Mouse (Mus musculus) liver, embryonic 12.5 days (tissue): ENCODE measurements around the gene Slc44a4. TPM values are rescaled to one million over a fixed set of nuclear protein-coding genes. Genes with fewer than 3 reads are reported as not detected.
A peak's percentile ranks its signal among the peaks of the same experiment; 100 is the strongest.

Source experiments
- ATAC-seq: fragments of 200-750 bp; cut with Nextera tagmentation; 2 replicates; pipeline ENCODE4 v1.8.0; 2017; ENCODE audit warnings: moderate number of reproducible peaks, mild to moderate bottlenecking, moderate library complexity
- H3K27ac ChIP-seq: fragments of 300-500 bp; sonication (generic); 2 replicates; pipeline ENCODE4 v1.5.1; 2016; ENCODE audit warnings: mild to moderate bottlenecking
- H3K27me3 ChIP-seq: fragments of 300-500 bp; sonication (generic); replicated peaks from 2 replicates; pipeline ENCODE4 v1.6.1; 2016; ENCODE audit warnings: mild to moderate bottlenecking, moderate library complexity
- H3K36me3 ChIP-seq: fragments of 300-500 bp; sonication (generic); 2 replicates; pipeline ENCODE4 v1.6.1; 2016; ENCODE audit warnings: mild to moderate bottlenecking, moderate library complexity
- H3K4me1 ChIP-seq: fragments of 300-500 bp; sonication (generic); 2 replicates; pipeline ENCODE4 v1.6.1; 2016
- H3K4me2 ChIP-seq: fragments of 300-500 bp; sonication (generic); 2 replicates; pipeline ENCODE4 v1.6.1; 2016; ENCODE audit warnings: mild to moderate bottlenecking, moderate library complexity
- H3K4me3 ChIP-seq: fragments of 300-500 bp; sonication (generic); 2 replicates; pipeline ENCODE4 v1.5.1; 2016; ENCODE audit warnings: mild to moderate bottlenecking, moderate library complexity
- H3K9ac ChIP-seq: fragments of 300-500 bp; sonication (generic); 2 replicates; pipeline ENCODE4 v1.6.1; 2016; ENCODE audit warnings: mild to moderate bottlenecking, moderate library complexity
- H3K9me3 ChIP-seq: fragments of 300-500 bp; sonication (generic); replicated peaks from 2 replicates; pipeline ENCODE4 v1.6.1; 2016; ENCODE audit warnings: mild to moderate bottlenecking, moderate library complexity
- WGBS: fragments of 180-500 bp; shearing (Covaris S2); methylation state at CpG from one replicate; pipeline ENCODE4 v1.1.7; 2016; ENCODE audit not compliant: insufficient replicate concordance; 5-methylcytosine and 5-hydroxymethylcytosine counted together
- polyA plus RNA-seq: library from polyadenylated mRNA; unstranded; fragments of >200 nt; fragmentation: Nextera tagmentation; extraction: Ambion mirVana; gene quantifications from 2 replicates; pipeline ENCODE4 v1.2.1, GENCODE M21; 2016

Gene Slc44a4
- polyA plus RNA-seq: 0.75 and 0.79 TPM in 2 replicates

DNA sequence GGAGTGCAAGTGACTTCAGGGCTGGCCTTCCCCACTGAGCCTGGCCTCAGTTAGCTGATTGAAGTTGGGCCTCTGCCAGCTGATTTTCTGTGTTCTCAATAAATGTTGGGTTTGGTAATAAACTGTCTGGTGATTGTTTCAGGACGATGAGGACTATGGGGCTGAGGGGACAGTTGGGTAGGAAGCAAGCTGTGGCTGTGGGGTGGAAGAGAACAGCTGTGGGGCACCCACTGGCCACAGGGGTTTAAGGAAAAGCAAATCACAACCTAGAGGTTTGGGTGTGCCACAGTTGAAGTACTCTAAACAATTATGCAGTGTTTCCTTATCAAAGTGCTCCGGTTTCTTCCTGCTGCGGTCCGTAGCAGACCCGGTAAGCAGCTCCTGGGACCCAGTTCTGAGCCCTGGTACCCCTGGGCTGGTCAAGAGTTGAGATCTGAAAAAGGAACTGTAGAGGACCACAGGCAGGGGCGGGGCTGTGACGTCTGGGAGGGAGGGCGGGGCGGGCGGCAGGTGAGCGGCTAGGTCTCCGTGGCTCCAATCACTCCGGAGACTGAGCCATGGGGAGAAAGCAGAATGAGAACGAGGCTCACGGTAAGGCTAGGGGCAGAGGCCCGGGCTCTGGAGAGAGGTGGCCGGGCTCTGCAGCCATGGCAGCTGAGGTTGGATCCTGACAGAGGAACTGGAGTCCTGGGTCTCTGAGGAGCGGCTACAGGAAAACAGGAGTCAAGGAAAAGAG lies at the start of gene Slc44a4:
Gene Slc44a4, plus strand, starts transcription at position 537 of the 736 bp plus-strand sequence.
- ATAC-seq: no peak
- WGBS: 50% methylated on average over 18 of the region's 18 CpGs

DNA sequence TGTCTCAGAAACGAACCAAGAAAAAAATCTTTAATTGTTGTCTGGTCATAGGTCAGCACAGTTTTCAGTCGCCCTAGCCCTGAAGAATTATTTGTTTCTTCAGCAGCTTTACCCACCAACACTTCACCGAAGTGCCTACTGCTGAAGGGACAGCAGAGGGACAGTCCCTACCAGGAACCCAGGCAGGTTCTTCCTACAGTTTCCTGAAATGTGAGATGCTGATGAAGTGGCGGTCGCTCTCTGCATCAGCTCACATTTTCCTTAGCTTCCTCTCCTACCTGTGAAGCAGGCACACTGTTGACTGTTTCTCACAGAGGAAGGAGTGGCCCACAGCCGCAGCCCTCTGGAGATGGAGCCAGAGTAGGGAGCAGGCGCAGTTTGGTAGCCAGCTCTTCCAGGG lies 48.3 kb upstream of the Slc44a4 start:
- Histone ChIP-seq H3K36me3 (no peaks in the 10 kb centered on the region), H3K4me2 (no peak overlapping the region), H3K27me3 (peaks cover 23% of the 10 kb centered on the region), H3K4me1 (no peaks in the 10 kb centered on the region; the same call in 1 of the 2 replicates), H3K4me3 (no peak overlapping the region), H3K27ac (no peak overlapping the region), H3K9me3 (no peaks in the 10 kb centered on the region), H3K9ac (no peak overlapping the region)
- WGBS: 48% methylated on average over 7 of the region's 7 CpGs
- ATAC-seq: no peak

More for the DNA sequence above, at the start of gene Slc44a4:
- no peak within 1 kb of the TSS for H3K4me3 ChIP-seq
- peaks cover 36% of the 10 kb centered on the region for H3K4me1 ChIP-seq
- H3K36me3 ChIP-seq: peaks cover 49% of the 10 kb centered on the region
- H3K4me2 ChIP-seq: peak within 1 kb of the TSS; percentile 39; the same call in 1 of the 2 replicates
- H3K27ac ChIP-seq: no peak within 1 kb of the TSS
- no peaks in the 10 kb centered on the region for H3K9me3 ChIP-seq
- H3K9ac ChIP-seq: no peak within 1 kb of the TSS
- no peaks in the 10 kb centered on the region for H3K27me3 ChIP-seq

DNA sequence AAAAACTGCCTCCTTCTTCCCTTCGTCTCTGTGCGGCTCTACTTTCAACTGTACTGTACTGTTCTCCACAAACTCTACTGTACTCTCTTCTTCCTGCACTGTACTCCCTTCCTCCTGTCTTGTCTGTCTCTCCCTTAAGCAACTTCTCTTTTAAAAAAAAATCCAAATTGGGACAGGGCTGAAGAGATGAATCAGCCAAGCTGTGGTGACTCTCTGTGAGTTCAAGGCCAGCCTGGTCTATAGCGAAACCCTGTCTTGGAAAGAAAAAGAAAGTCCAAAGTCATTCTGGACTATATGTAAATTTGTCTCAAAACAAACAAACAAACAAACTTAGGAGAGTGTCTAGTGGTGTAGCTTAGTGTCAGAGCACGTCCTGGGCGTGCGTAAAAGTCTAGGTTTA lies 39.9 kb upstream of the Slc44a4 start:
- no peak overlapping the region for H3K27ac ChIP-seq
- 0 out of 2 replicates have a peak, but pooled peaks cover 2% of the 10 kb centered on the region for H3K36me3 ChIP-seq
- H3K4me3 ChIP-seq: no peak overlapping the region
- 76% methylated on average over 6 of the region's 6 CpGs for WGBS
- no peak overlapping the region for H3K9ac ChIP-seq
- H3K27me3 ChIP-seq: peaks cover 23% of the 10 kb centered on the region
- 0 out of 2 replicates have a peak, but pooled peaks cover under 1% of the 10 kb centered on the region for H3K4me1 ChIP-seq
- H3K4me2 ChIP-seq: no peak overlapping the region
- ATAC-seq: no peak
- H3K9me3 ChIP-seq: no peaks in the 10 kb centered on the region

GRCm38 (mm10) chr17:34879336-34879879 lies 34.9 kb upstream of the Slc44a4 start, which contains the start of gene Zbtb12:
Gene Zbtb12, plus strand, starts transcription at chr17:34879483.
- 0 out of 2 replicates have a peak, but pooled peaks cover 2% of the 10 kb centered on the region for H3K36me3 ChIP-seq
- no peaks in the 10 kb centered on the region for H3K9me3 ChIP-seq
- 0 out of 2 replicates have a peak within 1 kb of the TSS, but pooled peaks have one; percentile 15 for H3K4me2 ChIP-seq
- no peak within 1 kb of the TSS for H3K27ac ChIP-seq
- no peak for ATAC-seq
- WGBS: 62% methylated on average over 11 of the region's 11 CpGs
- H3K9ac ChIP-seq: no peak within 1 kb of the TSS
- 0 out of 2 replicates have a peak, but pooled peaks cover 4% of the 10 kb centered on the region for H3K27me3 ChIP-seq
- no peak within 1 kb of the TSS for H3K4me3 ChIP-seq
- H3K4me1 ChIP-seq: peaks cover 28% of the 10 kb centered on the region

DNA sequence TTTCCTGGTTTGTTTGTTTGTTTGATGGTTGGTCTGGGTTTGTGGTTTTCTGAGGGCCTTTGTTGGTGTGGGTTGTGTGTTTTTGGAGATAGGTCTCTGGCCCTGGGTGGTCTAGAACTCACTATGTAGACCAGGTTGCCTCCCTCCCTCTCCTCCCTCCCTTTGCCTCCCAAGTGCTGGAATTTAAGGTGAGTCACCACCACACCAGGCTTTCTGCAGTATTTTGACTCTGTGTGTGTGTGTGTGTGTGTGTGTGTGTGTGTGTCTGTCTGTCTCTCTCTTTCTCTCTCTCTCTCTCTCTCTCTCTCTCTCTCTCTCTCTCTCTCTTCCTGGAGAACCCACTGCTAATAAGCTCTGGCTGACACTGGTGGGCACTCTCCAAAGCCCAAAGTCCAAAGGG lies 33.1 kb upstream of the Slc44a4 start:
- no peaks in the 10 kb centered on the region for H3K9me3 ChIP-seq
- peak overlapping the region; percentile 54 for H3K4me2 ChIP-seq
- 0 out of 2 replicates have a peak, but pooled peaks cover 4% of the 10 kb centered on the region for H3K27me3 ChIP-seq
- H3K36me3 ChIP-seq: no peaks in the 10 kb centered on the region
- H3K9ac ChIP-seq: 0 out of 2 replicates have a peak overlapping the region, but pooled peaks have one; percentile 18
- H3K27ac ChIP-seq: 0 out of 2 replicates have a peak overlapping the region, but pooled peaks have one; percentile 53
- ATAC-seq: no peak
- no peak overlapping the region for H3K4me3 ChIP-seq
- peaks cover 45% of the 10 kb centered on the region for H3K4me1 ChIP-seq

- Histone ChIP-seq H3K4me3 (peak within 1 kb of the TSS; percentile 26), H3K9me3 (no peaks in the 10 kb centered on the region), H3K27me3 (0 out of 2 replicates have a peak, but pooled peaks cover 4% of the 10 kb centered on the region), H3K4me1 (peaks cover 51% of the 10 kb centered on the region), H3K27ac (peak within 1 kb of the TSS; percentile 53; the same call in 1 of the 2 replicates), H3K36me3 (no peaks in the 10 kb centered on the region), H3K4me2 (peak within 1 kb of the TSS; percentile 54), H3K9ac (peak within 1 kb of the TSS; percentile 18; the same call in 1 of the 2 replicates)
- ATAC-seq: 0 out of 2 replicates have a peak, but pooled peaks have one; percentile 14
- WGBS: 22% methylated on average over 15 of the region's 15 CpGs
Measured at GRCm38 (mm10) chr17:34881683-34882310, 32.5 kb upstream of the Slc44a4 start, which contains the start of gene Gm20547. Gene Gm20547, minus strand, starts transcription at chr17:34882042.

- H3K4me3 ChIP-seq: no peak overlapping the region
- WGBS: 51% methylated on average over 3 of the region's 3 CpGs
- H3K27ac ChIP-seq: no peak overlapping the region
- no peaks in the 10 kb centered on the region for H3K9me3 ChIP-seq
- H3K36me3 ChIP-seq: no peaks in the 10 kb centered on the region
- ATAC-seq: no peak
- 0 out of 2 replicates have a peak, but pooled peaks cover 4% of the 10 kb centered on the region for H3K27me3 ChIP-seq
- no peak overlapping the region for H3K4me2 ChIP-seq
- no peak overlapping the region for H3K9ac ChIP-seq
- peaks cover 51% of the 10 kb centered on the region for H3K4me1 ChIP-seq
Measured at GRCm38 (mm10) chr17:34883332-34883731, 30.9 kb upstream of the Slc44a4 start.

DNA sequence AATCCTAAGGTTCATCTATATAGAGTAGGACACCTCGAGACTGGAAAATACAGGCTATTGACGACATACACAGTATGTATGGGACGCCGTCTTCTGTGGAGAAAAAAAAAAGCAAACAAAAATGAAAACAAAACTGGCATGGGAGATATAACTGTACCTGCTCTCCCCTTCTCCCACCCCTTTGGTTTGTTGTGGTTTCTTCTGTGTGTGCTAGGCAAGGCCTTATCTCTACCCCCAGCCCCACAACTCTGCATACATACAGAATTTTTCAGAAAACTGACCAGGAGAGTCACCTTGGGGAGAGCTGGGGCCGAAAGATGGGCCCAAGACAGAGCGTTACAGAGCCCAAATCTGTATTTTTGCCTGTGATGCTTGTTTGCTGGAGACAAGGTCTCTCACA lies 29.6 kb upstream of the Slc44a4 start:
- Histone ChIP-seq H3K4me3 (no peak overlapping the region), H3K4me1 (peaks cover 47% of the 10 kb centered on the region), H3K4me2 (0 out of 2 replicates have a peak overlapping the region, but pooled peaks have one; percentile 11), H3K9ac (peak overlapping the region; percentile 6; the same call in 1 of the 2 replicates), H3K36me3 (no peaks in the 10 kb centered on the region), H3K27me3 (0 out of 2 replicates have a peak, but pooled peaks cover 4% of the 10 kb centered on the region), H3K27ac (no peak overlapping the region), H3K9me3 (no peaks in the 10 kb centered on the region)
- WGBS: 28% methylated on average over 6 of the region's 6 CpGs
- peak; percentile 48 for ATAC-seq

DNA sequence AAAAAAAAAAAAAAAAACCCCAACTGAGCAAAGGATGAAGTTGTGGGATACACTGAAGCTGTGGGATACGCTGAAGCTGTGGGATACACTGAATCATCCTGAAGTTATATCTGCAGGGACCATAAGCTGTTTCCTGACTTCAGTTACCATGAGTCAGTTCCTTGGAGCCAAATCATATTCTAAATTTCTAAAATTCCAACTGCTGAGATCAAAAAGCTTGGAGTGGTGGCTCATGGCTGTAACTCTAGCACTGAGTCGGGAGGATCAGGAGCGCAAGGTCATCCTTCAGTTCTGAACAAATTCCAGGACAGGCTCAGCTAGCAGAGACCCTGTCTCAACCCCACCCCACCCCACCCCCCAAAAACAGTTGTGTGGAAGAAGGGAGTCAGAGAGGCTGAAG lies 28.7 kb upstream of the Slc44a4 start:
- Histone ChIP-seq H3K9me3 (no peaks in the 10 kb centered on the region), H3K4me1 (peaks cover 45% of the 10 kb centered on the region), H3K9ac (no peak overlapping the region), H3K4me2 (no peak overlapping the region), H3K27ac (no peak overlapping the region), H3K4me3 (no peak overlapping the region), H3K27me3 (0 out of 2 replicates have a peak, but pooled peaks cover 4% of the 10 kb centered on the region), H3K36me3 (no peaks in the 10 kb centered on the region)
- 78% methylated on average over 3 of the region's 3 CpGs for WGBS
- ATAC-seq: no peak

DNA sequence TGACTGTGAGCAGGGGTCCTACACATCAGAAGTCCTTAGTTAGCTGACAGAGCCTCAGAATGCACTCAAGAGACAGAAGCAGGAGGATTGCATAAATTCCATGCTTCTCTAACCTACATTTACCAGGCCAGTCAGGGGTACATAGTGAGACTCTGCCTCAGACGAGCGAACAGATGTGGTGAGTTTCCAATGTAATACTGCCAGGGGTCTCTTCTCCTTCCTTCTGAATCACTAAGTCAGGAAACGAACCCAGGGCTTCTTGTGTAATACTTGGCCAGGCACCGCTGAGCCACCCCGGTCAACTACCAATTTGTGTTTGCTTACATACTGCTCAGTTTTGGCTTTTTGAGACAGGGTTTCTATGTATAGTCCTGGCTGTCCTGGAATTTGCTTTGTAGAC lies 26.3 kb upstream of the Slc44a4 start:
- no peak overlapping the region for H3K4me3 ChIP-seq
- no peaks in the 10 kb centered on the region for H3K27me3 ChIP-seq
- no peak overlapping the region for H3K9ac ChIP-seq
- H3K27ac ChIP-seq: no peak overlapping the region
- ATAC-seq: no peak
- H3K4me2 ChIP-seq: no peak overlapping the region
- 49% methylated on average over 5 of the region's 5 CpGs for WGBS
- no peaks in the 10 kb centered on the region for H3K36me3 ChIP-seq
- peaks cover 38% of the 10 kb centered on the region for H3K4me1 ChIP-seq
- no peaks in the 10 kb centered on the region for H3K9me3 ChIP-seq

DNA sequence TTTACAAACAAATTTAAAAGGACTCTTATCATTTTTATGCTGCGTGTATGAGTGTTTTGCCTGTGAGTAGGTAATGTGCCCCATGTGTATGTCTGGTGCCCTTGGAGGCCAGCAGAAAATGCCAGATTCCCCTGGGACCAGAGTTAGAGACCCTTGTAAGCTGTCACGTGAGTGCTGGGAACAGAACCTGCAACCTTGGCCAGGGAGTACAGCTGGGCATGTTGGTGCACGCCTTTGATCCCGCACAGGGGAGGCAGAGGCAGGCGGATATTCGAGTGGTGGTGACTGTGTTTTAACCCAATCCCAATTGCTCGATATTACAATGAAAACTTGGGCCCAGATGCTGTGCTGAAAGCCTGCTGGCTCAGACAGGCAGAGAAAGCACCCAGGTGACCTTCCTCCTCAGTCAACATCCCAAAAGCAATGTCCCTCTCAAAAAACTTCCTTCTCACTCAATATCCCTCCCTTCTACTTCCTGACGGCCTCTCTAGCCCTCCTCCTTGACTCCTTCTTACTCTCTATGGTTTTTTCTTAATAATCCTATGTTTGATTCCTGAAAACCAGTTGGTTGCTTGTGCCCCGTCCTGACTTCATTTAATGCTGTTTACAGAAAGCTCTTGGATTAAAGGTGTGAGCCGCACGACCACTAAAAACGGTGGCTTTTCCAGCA lies 24.1 kb upstream of the Slc44a4 start:
- WGBS: 75% methylated on average over 12 of the region's 12 CpGs

More for the DNA sequence above, 24.1 kb upstream of the Slc44a4 start:
- Histone ChIP-seq H3K4me3 (no peak overlapping the region), H3K4me1 (peaks cover 39% of the 10 kb centered on the region), H3K9ac (no peak overlapping the region), H3K9me3 (no peaks in the 10 kb centered on the region), H3K27me3 (no peaks in the 10 kb centered on the region), H3K4me2 (no peak overlapping the region), H3K27ac (no peak overlapping the region), H3K36me3 (no peaks in the 10 kb centered on the region)
- no peak for ATAC-seq
